Mouse (Mus musculus) hindbrain, embryonic 15.5 days (tissue): ENCODE results near the gene Ebp. TPM values are rescaled to one million over a fixed set of nuclear protein-coding genes. Genes with fewer than 3 reads are reported as not detected.

ENCODE experiments used
- ATAC-seq: fragments of 200-750 bp; cut with Nextera tagmentation; 2 replicates; pipeline ENCODE4 v1.8.0; 2017; ENCODE audit warnings: low read depth, moderate number of reproducible peaks, moderate TSS enrichment; ENCODE audit not compliant: low FRiP score
- H3K27ac ChIP-seq: fragments of 300-500 bp; sonication (generic); replicated peaks from 2 replicates; pipeline ENCODE4 v1.5.1; 2015; ENCODE audit warnings: mild to moderate bottlenecking, inconsistent platforms
- H3K27me3 ChIP-seq: fragments of 300-500 bp; sonication (generic); 2 replicates; pipeline ENCODE4 v1.6.1; 2015; ENCODE audit warnings: control low read depth, inconsistent platforms
- H3K36me3 ChIP-seq: fragments of 300-500 bp; sonication (generic); 2 replicates; pipeline ENCODE4 v1.6.1; 2015; ENCODE audit warnings: control low read depth, inconsistent platforms
- H3K4me1 ChIP-seq: fragments of 300-500 bp; sonication (generic); replicated peaks from 2 replicates; pipeline ENCODE4 v1.6.1; 2015; ENCODE audit warnings: control low read depth, inconsistent platforms
- H3K4me2 ChIP-seq: fragments of 300-500 bp; sonication (generic); 2 replicates; pipeline ENCODE4 v1.6.1; 2015; ENCODE audit warnings: moderate library complexity, mild to moderate bottlenecking, inconsistent platforms
- H3K4me3 ChIP-seq: fragments of 300-500 bp; sonication (generic); 2 replicates; pipeline ENCODE4 v1.5.1; 2015; ENCODE audit warnings: mild to moderate bottlenecking, inconsistent platforms
- H3K9ac ChIP-seq: fragments of 300-500 bp; sonication (generic); 2 replicates; pipeline ENCODE4 v1.6.1; 2015; ENCODE audit warnings: inconsistent platforms
- H3K9me3 ChIP-seq: fragments of 300-500 bp; sonication (generic); 2 replicates; pipeline ENCODE4 v1.6.1; 2016; ENCODE audit warnings: control low read depth, inconsistent platforms
- WGBS: fragments of 180-500 bp; shearing (Covaris S2); methylation state at CpG from one replicate; pipeline ENCODE4 v1.1.7; 2015; 5-methylcytosine and 5-hydroxymethylcytosine counted together
- polyA plus RNA-seq: library from polyadenylated mRNA; unstranded; fragments of >200 nt; fragmentation: Nextera tagmentation; extraction: Ambion mirVana; gene quantifications from 2 replicates; pipeline ENCODE4 v1.2.1, GENCODE M21; 2015

The Ebp gene
- polyA plus RNA-seq, 1 experiment from 2014 or later = 32.9 TPM

- 92% methylated on average over 5 of the region's 5 CpGs for WGBS
- Histone ChIP-seq H3K9ac (no peak overlapping the region), H3K27me3 (no peaks in the 10 kb centered on the region), H3K9me3 (no peaks in the 10 kb centered on the region), H3K27ac (no peak overlapping the region), H3K4me2 (no peak overlapping the region), H3K36me3 (peaks cover 3% of the 10 kb centered on the region; the same call in 1 of the 2 replicates), H3K4me1 (peaks cover 3% of the 10 kb centered on the region), H3K4me3 (no peak overlapping the region)
- no peak for ATAC-seq
Measured at GRCm38 (mm10) chrX:8179646-8180045, 13.7 kb downstream of the Ebp start.

GRCm38 (mm10) chrX:8178871-8179270 is 14.4 kb downstream of the Ebp start:
- H3K9me3 ChIP-seq = no peaks in the 10 kb centered on the region
- no peaks in the 10 kb centered on the region for H3K36me3 ChIP-seq
- H3K27me3 ChIP-seq = no peaks in the 10 kb centered on the region
- peaks cover 5% of the 10 kb centered on the region for H3K4me1 ChIP-seq
- no peak overlapping the region for H3K27ac ChIP-seq
- no peak overlapping the region for H3K9ac ChIP-seq
- no peak for ATAC-seq
- 98% methylated on average over 2 of the region's 2 CpGs for WGBS
- H3K4me3 ChIP-seq = no peak overlapping the region
- no peak overlapping the region for H3K4me2 ChIP-seq

- WGBS = 19% methylated on average over 56 of the region's 56 CpGs
- Histone ChIP-seq H3K9me3 (no peaks in the 10 kb centered on the region), H3K27ac (peak within 1 kb of the TSS; percentile 73), H3K4me3 (peak within 1 kb of the TSS; percentile 60), H3K4me2 (peak within 1 kb of the TSS; percentile 59), H3K36me3 (0 out of 2 replicates have a peak, but pooled peaks cover 3% of the 10 kb centered on the region), H3K27me3 (no peaks in the 10 kb centered on the region), H3K4me1 (peaks cover 5% of the 10 kb centered on the region), H3K9ac (peak within 1 kb of the TSS; percentile 65)
- ATAC-seq = peak; percentile 96
Measured at GRCm38 (mm10) chrX:8175504-8176385, 17.6 kb downstream of the Ebp start, which contains the start of gene Tbc1d25. Gene Tbc1d25, minus strand, starts transcription at chrX:8176181.

- H3K4me3 ChIP-seq = peak overlapping the region; percentile 60
- WGBS = 18% methylated on average over 4 of the region's 4 CpGs
- peak overlapping the region; percentile 59 for H3K4me2 ChIP-seq
- H3K36me3 ChIP-seq = peaks cover 9% of the 10 kb centered on the region; the same call in 1 of the 2 replicates
- H3K27ac ChIP-seq = no peak overlapping the region
- H3K9me3 ChIP-seq = no peaks in the 10 kb centered on the region
- H3K9ac ChIP-seq = peak overlapping the region; percentile 65
- no peaks in the 10 kb centered on the region for H3K27me3 ChIP-seq
- peaks cover 5% of the 10 kb centered on the region for H3K4me1 ChIP-seq
- ATAC-seq = no peak
Measured at GRCm38 (mm10) chrX:8175169-8175503, 18.2 kb downstream of the Ebp start.

DNA sequence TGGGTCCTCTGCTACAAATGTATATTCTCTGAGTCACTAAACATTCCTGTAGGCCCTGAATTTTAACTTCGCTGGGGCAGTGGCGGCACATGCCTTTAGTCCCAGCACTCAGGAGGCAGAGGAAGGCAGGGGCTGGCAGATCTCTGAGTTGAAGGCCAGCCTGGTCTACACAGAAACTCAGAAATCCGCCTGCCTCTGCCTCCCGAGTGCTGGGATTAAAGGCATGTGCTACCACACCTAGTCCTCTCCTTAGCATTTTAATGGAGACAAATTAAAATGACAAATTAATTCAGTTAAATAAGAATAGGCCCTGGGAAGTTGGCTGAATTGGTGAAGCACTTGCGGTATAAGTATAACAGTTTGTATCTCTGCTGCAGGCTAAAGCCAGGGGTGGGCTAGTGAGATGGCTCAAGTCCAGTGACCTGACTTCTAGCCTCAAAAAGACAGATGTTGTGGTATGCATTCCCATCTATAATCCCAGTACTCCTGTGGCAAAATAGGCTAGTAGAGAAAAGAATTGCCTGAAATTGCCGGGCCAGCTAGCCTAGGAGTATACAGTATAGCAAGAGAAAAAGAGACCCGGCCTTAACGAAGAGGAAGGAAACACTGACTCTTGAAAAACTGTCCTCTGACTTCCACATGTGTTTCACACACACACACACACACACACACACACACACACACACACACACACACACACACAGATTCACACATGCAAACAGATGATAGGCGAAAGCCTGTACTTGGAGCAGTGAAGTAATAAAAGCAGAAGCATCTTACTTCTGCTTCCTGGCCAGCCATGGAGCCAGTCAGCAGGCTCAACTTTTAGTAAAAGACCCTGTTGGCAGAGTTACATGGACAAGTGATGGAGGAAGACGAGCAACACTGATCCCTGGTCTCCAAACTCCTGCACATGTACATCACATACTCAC is 25.3 kb downstream of the Ebp start:
- Histone ChIP-seq H3K27me3 (no peaks in the 10 kb centered on the region), H3K36me3 (peaks cover 9% of the 10 kb centered on the region; the same call in 1 of the 2 replicates), H3K9me3 (no peaks in the 10 kb centered on the region), H3K4me3 (no peak overlapping the region), H3K4me1 (no peaks in the 10 kb centered on the region), H3K27ac (no peak overlapping the region), H3K4me2 (no peak overlapping the region), H3K9ac (no peak overlapping the region)
- 91% methylated on average over 10 of the region's 10 CpGs for WGBS
- ATAC-seq = no peak

DNA sequence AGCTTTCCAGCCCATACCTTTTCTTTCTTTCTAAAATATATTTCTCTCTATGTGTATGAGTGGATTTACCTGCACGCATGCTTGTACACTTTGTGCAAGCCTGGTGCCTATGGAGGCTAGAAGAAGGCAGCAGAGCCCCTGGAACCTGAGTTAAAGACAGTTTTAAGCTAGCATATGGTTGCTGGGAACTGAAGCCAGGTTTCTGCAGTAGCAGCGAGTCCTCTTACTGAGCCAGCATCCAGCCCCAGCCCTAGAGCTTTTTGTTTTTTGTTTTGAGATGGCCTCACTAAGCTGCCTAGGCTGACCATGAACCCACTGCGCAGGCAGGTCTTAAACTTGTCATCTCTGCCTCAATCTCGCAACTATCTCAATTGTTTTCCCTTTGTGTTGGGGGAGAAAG is 28.8 kb downstream of the Ebp start:
- Histone ChIP-seq H3K27ac (no peak overlapping the region), H3K36me3 (no peaks in the 10 kb centered on the region), H3K4me1 (no peaks in the 10 kb centered on the region), H3K4me2 (no peak overlapping the region), H3K27me3 (no peaks in the 10 kb centered on the region), H3K9me3 (no peaks in the 10 kb centered on the region), H3K4me3 (no peak overlapping the region), H3K9ac (no peak overlapping the region)
- no peak for ATAC-seq
- 90% methylated on average over 4 of the region's 4 CpGs for WGBS

- Histone ChIP-seq H3K4me2 (no peak overlapping the region), H3K4me3 (no peak overlapping the region), H3K27me3 (no peaks in the 10 kb centered on the region), H3K9ac (no peak overlapping the region), H3K4me1 (no peaks in the 10 kb centered on the region), H3K27ac (no peak overlapping the region), H3K9me3 (no peaks in the 10 kb centered on the region), H3K36me3 (no peaks in the 10 kb centered on the region)
- ATAC-seq = no peak
- 91% methylated on average over 5 of the region's 5 CpGs for WGBS
Measured at GRCm38 (mm10) chrX:8163076-8163475, 30.2 kb downstream of the Ebp start.

DNA sequence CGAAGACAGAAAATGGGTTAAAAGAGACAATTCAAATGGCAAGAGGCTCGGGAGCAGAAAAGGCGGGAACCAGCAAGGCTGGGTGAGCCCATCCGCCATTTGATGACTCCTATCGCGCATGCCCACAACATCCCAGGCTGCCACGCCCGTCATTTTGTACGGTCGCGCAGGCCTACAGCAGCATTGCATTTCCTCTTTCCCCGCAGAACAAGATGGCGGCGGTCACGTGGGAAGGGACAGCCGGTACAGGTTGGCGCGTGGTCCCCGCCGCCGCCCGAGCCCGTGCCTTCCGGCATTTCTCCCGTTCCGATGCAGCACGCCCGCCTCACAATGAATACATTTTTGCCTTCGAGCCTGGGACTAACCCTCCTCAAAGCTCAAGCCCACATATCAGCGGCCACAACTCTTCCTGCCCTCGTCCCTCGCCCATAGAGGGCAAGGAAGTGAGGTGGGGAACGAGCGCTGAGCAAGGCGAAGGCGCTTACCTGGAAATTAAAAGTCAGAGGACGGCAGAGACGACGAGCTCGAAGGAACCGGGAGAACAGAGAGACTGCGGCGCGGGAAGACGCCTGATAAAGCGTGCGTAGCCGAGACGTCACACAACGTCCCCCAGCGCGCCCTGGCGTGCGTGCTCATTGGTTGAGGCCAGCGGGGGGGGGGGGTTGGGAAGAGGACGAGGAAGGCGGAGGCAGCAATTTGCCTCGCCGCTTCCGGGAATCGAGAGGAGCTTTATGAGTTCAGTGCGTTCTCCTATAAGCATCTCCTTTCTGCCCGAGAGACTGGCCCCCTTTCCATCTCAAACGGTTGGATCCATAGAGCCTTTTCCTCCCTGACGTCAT is 47.9 kb downstream of the Ebp start, which contains the start of gene Rbm3:
Gene Rbm3 (minus strand): TSS at position 728 of the 839 bp plus-strand sequence.
- Histone ChIP-seq H3K4me1 (peaks cover 12% of the 10 kb centered on the region), H3K4me2 (peak within 1 kb of the TSS; percentile 65), H3K4me3 (peak within 1 kb of the TSS; percentile 66), H3K9me3 (no peaks in the 10 kb centered on the region), H3K27ac (peak within 1 kb of the TSS; percentile 97), H3K36me3 (peaks cover 20% of the 10 kb centered on the region), H3K27me3 (no peaks in the 10 kb centered on the region), H3K9ac (peak within 1 kb of the TSS; percentile 78)
- WGBS = 13% methylated on average over 64 of the region's 65 CpGs
- peak; percentile 94 for ATAC-seq

DNA sequence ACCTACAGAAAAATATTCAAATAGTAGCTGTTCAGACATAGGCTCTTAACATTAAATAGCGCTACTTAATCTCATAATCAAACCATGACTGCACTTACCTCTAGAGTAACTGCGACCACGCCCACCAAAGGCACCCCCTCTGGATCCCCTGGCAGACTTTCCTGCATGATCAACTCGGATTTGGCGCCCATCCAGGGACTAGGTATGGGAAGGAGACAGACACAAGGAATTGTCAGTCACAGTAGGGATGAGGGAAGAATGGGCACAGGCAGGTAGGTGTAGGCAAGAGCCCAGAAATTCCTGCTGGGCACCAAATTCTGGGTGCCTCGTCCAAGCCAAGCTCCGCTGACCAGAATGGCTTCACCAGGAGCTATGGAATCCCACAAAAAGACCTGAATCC is 49.6 kb downstream of the Ebp start:
- Histone ChIP-seq H3K4me2 (peak overlapping the region; percentile 65), H3K4me3 (peak overlapping the region; percentile 66), H3K4me1 (peaks cover 12% of the 10 kb centered on the region), H3K9ac (no peak overlapping the region), H3K9me3 (no peaks in the 10 kb centered on the region), H3K27me3 (no peaks in the 10 kb centered on the region), H3K36me3 (peaks cover 20% of the 10 kb centered on the region), H3K27ac (no peak overlapping the region)
- no peak for ATAC-seq
- 79% methylated on average over 7 of the region's 7 CpGs for WGBS

DNA sequence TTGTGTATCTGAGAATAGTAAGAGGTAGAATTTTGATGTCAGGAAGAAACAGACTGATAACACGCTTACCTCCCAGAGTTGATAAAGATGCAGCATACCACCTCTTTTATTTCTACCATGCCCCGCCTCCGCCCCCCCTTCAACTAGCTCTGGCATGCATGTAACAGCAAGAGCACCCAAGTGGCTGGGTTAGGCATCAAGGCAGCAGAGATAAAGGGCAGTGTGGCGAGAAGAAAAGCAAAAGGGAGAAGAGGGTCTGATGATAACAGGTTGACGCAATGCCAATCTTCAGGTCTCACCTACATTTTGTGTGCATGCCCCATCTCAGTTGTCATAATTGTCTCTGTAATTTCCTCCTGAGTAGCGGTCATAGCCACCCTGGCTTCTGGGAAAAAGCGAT is 50.4 kb downstream of the Ebp start:
- peaks cover 12% of the 10 kb centered on the region for H3K4me1 ChIP-seq
- H3K27me3 ChIP-seq = no peaks in the 10 kb centered on the region
- no peak overlapping the region for H3K4me2 ChIP-seq
- 87% methylated on average over 7 of the region's 7 CpGs for WGBS
- H3K27ac ChIP-seq = no peak overlapping the region
- no peaks in the 10 kb centered on the region for H3K9me3 ChIP-seq
- no peak overlapping the region for H3K9ac ChIP-seq
- no peak for ATAC-seq
- peaks cover 20% of the 10 kb centered on the region for H3K36me3 ChIP-seq
- H3K4me3 ChIP-seq = no peak overlapping the region

DNA sequence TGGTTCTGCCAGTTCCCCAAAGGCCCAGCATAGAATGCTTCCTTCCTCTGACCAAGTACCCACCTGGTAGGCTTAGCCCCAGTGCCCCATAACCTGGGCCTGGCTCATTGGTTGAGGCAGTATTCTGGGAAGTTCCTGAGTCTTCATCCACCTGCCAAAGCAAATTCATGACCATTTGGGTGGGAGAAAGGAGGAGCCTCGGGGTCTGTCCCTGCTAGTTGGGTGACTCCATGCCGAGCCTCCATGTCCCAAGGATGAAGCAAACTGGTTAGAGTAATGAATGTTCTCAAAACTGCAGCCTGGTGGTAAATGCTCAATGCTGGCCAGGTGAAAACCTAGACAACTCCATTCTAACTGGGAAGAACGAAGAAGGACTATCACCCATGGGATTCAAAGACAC is 52.3 kb downstream of the Ebp start:
- H3K27me3 ChIP-seq = no peaks in the 10 kb centered on the region
- 78% methylated on average over 3 of the region's 3 CpGs for WGBS
- H3K4me3 ChIP-seq = no peak overlapping the region
- no peaks in the 10 kb centered on the region for H3K9me3 ChIP-seq
- no peak overlapping the region for H3K9ac ChIP-seq
- H3K36me3 ChIP-seq = peaks cover 20% of the 10 kb centered on the region
- H3K4me1 ChIP-seq = peaks cover 11% of the 10 kb centered on the region
- no peak for ATAC-seq
- H3K27ac ChIP-seq = no peak overlapping the region
- no peak overlapping the region for H3K4me2 ChIP-seq
